Mouse (Mus musculus): ENCODE data around the gene Vmn1r215.

DNA sequence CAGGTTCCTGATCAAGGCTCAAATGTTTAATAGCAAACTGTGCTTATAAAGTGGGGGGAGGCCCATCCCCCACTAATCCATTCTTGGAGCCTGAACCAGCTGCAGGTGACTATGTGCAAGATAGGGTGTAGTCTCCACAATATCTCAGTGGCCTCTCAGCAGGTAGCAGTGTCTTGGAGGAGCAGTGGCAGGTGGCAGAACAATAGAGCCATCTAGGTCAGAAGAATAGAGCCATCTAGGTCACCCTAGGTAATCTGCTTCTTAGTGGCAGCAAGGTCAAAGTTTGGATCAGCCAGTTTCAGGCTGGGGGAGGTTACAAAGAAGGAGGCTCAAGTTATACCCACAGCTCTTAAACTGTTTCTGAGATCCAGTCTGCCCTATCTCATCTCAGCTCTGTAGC is 43.0 kb upstream of the Vmn1r215 start:
- no peak for TF ChIP-seq CTCF (IDR thresholded peaks at IDR 0.05; ENCODE audit: low read depth)
- TF ChIP-seq EP300 (IDR thresholded peaks at IDR 0.05; ENCODE audit: low read depth) = no peak

Measured in heart, postnatal 0 days (tissue).